Mouse (Mus musculus) MEL (cell line): ENCODE results near the gene Timmdc1. TPM values are rescaled to one million over a fixed set of nuclear protein-coding genes. Genes with fewer than 3 reads are reported as not detected.

Experiments used
- DNase-seq: peaks from one replicate; pipeline ENCODE4 v3.0.0; 2011; ENCODE audit warnings: low read depth, low spot score
- H3K27ac ChIP-seq: 2 replicates; pipeline ENCODE4 v1.5.1; 2012; ENCODE audit warnings: low read depth, mild to moderate bottlenecking, control low read depth, low read length, moderate library complexity; ENCODE audit not compliant: control insufficient read depth
- H3K27me3 ChIP-seq, 2 experiments: fragments of 150-350 bp in 1 of 2; sonication (generic) in 1 of 2; 2 replicates each; pipeline ENCODE4 v1.6.1; 2012; ENCODE audit warnings: low read length in 2 of 2, mild to moderate bottlenecking in 2 of 2, improper control_type of control experiment in 1 of 2, moderate library complexity in 1 of 2; ENCODE audit not compliant: insufficient read depth in 2 of 2, control insufficient read depth in 1 of 2
- H3K36me3 ChIP-seq, 2 experiments: 2 replicates each; pipeline ENCODE4 v1.6.1; 2012 to 2014; ENCODE audit warnings: low read length in 2 of 2, improper control_type of control experiment in 1 of 2, inconsistent platforms in 1 of 2, mild to moderate bottlenecking in 1 of 2; ENCODE audit not compliant: insufficient read depth in 2 of 2, control insufficient read depth in 1 of 2
- H3K4me1 ChIP-seq, 2 experiments: fragments of 150-350 bp in 1 of 2; sonication (generic) in 1 of 2; 2 replicates each; pipeline ENCODE4 v1.6.1; 2012; ENCODE audit warnings: low read length in 2 of 2, improper control_type of control experiment in 1 of 2, mild to moderate bottlenecking in 1 of 2; ENCODE audit not compliant: insufficient read depth in 2 of 2, control insufficient read depth in 1 of 2
- H3K4me3 ChIP-seq, 2 experiments: fragments of 150-350 bp in 1 of 2; sonication (generic) in 1 of 2; 2 replicates each; pipeline ENCODE4 v1.5.1; 2012; ENCODE audit warnings: low read depth in 2 of 2, low read length in 2 of 2, mild to moderate bottlenecking in 2 of 2, moderate library complexity in 2 of 2, control low read depth in 1 of 2, improper control_type of control experiment in 1 of 2; ENCODE audit not compliant: control insufficient read depth in 1 of 2, insufficient read depth in 1 of 2
- H3K79me2 ChIP-seq: 2 replicates; pipeline ENCODE4 v1.6.1; 2012; ENCODE audit warnings: mild to moderate bottlenecking, low read length, moderate library complexity; ENCODE audit not compliant: control insufficient read depth, poor library complexity, insufficient read depth
- H3K9ac ChIP-seq: 2 replicates; pipeline ENCODE4 v1.6.1; 2012; ENCODE audit warnings: low read depth, mild to moderate bottlenecking, control low read depth, low read length, moderate library complexity; ENCODE audit not compliant: control insufficient read depth, poor library complexity, severe bottlenecking
- H3K9me3 ChIP-seq: fragments of 150-350 bp; sonication (generic); replicated peaks from 2 replicates; pipeline ENCODE4 v1.6.1; 2012; ENCODE audit warnings: mild to moderate bottlenecking, low read length, improper control_type of control experiment, moderate library complexity; ENCODE audit not compliant: insufficient read depth
- BHLHE40 ChIP-seq: IDR thresholded peaks from 2 replicates; pipeline ENCODE4 v1.6.1; 2012; ENCODE audit warnings: low read depth, mild to moderate bottlenecking, inconsistent platforms, low read length, improper control_type of control experiment, borderline replicate concordance
- CTCF ChIP-seq, 3 experiments: IDR thresholded peaks in 2 of 3; conservative IDR thresholded peaks in 1 of 3; 2 replicates each; pipeline ENCODE4 v1.5.1; 2011 to 2012; ENCODE audit warnings: low read length in 3 of 3, low read depth in 2 of 3, mild to moderate bottlenecking in 2 of 3, improper control_type of control experiment in 1 of 3, inconsistent platforms in 1 of 3, mixed read lengths in 1 of 3, moderate library complexity in 1 of 3; ENCODE audit not compliant: control insufficient read depth in 1 of 3, insufficient read depth in 1 of 3, poor library complexity in 1 of 3, severe bottlenecking in 1 of 3
- EP300 ChIP-seq, 2 experiments: IDR thresholded peaks; 2 replicates each; pipeline ENCODE4 v1.6.1; 2011; ENCODE audit warnings: improper control_type of control experiment in 2 of 2, low read length in 2 of 2, low read depth in 1 of 2, mild to moderate bottlenecking in 1 of 2
- ETS1 ChIP-seq: IDR thresholded peaks from 2 replicates; pipeline ENCODE4 v1.6.1; 2012; ENCODE audit warnings: low read depth, mild to moderate bottlenecking, inconsistent platforms, low read length, improper control_type of control experiment, moderate library complexity
- GABPA ChIP-seq: IDR thresholded peaks from 2 replicates; pipeline ENCODE4 v1.6.1; 2012; ENCODE audit warnings: low read depth, mild to moderate bottlenecking, inconsistent platforms, low read length, improper control_type of control experiment, moderate library complexity
- GATA1 ChIP-seq: IDR thresholded peaks from 2 replicates; pipeline ENCODE4 v1.6.1; 2011; ENCODE audit warnings: low read depth, low read length, improper control_type of control experiment
- HCFC1 ChIP-seq: IDR thresholded peaks from 2 replicates; pipeline ENCODE4 v1.6.1; 2012; ENCODE audit warnings: low read depth, mild to moderate bottlenecking, inconsistent platforms, low read length, improper control_type of control experiment, moderate library complexity
- JUND ChIP-seq: IDR thresholded peaks from 2 replicates; pipeline ENCODE4 v1.6.1; 2011; ENCODE audit warnings: low read depth, mild to moderate bottlenecking, improper control_type of control experiment, low read length
- KAT2A ChIP-seq: conservative IDR thresholded peaks from 2 replicates; pipeline ENCODE4 v1.6.1; 2012; ENCODE audit warnings: low read depth, low read length, improper control_type of control experiment, inconsistent platforms
- MAFK ChIP-seq: IDR thresholded peaks from 2 replicates; pipeline ENCODE4 v1.6.1; 2011; ENCODE audit warnings: low read depth, mild to moderate bottlenecking, low read length, improper control_type of control experiment, borderline replicate concordance
- MAX ChIP-seq: IDR thresholded peaks from 2 replicates; pipeline ENCODE4 v1.6.1; 2011; ENCODE audit warnings: low read length, improper control_type of control experiment
- MXI1 ChIP-seq: IDR thresholded peaks from 2 replicates; pipeline ENCODE4 v1.6.1; 2011; ENCODE audit warnings: mild to moderate bottlenecking, low read depth, low read length, improper control_type of control experiment
- MYB ChIP-seq: IDR thresholded peaks from 2 replicates; pipeline ENCODE4 v1.6.1; 2011; ENCODE audit warnings: mild to moderate bottlenecking, low read depth, low read length, improper control_type of control experiment
- NELFE ChIP-seq: IDR thresholded peaks from 2 replicates; pipeline ENCODE4 v1.6.1; 2011; ENCODE audit warnings: low read depth, low read length, improper control_type of control experiment
- RAD21 ChIP-seq: IDR thresholded peaks from 2 replicates; pipeline ENCODE4 v1.6.1; 2011; ENCODE audit warnings: mild to moderate bottlenecking, low read depth, low read length, improper control_type of control experiment
- RCOR1 ChIP-seq: IDR thresholded peaks from 2 replicates; pipeline ENCODE4 v1.6.1; 2012; ENCODE audit warnings: low read depth, mild to moderate bottlenecking, inconsistent platforms, low read length, improper control_type of control experiment
- TAL1 ChIP-seq: IDR thresholded peaks from 2 replicates; pipeline ENCODE4 v1.6.1; 2012; ENCODE audit warnings: mild to moderate bottlenecking, inconsistent platforms, low read length, moderate library complexity, mixed read lengths
- TCF12 ChIP-seq: IDR thresholded peaks from 2 replicates; pipeline ENCODE4 v1.6.1; 2014; ENCODE audit warnings: low read depth, mild to moderate bottlenecking, inconsistent platforms, low read length, improper control_type of control experiment, moderate library complexity
- ZMIZ1 ChIP-seq: IDR thresholded peaks from 2 replicates; pipeline ENCODE4 v1.6.1; 2012; ENCODE audit warnings: low read depth, mild to moderate bottlenecking, inconsistent platforms, low read length, improper control_type of control experiment, moderate library complexity
- polyA plus RNA-seq, 2 experiments: library from polyadenylated mRNA; stranded (reverse) in 1 of 2; unstranded in 1 of 2; fragments of >175 nt in 1 of 2; fragments of >200 nt in 1 of 2; gene quantifications; 2 replicates each; pipeline versions ENCODE4 v1.2.1 to v1.2.4; 2012; ENCODE audit warnings: low replicate concordance in 2 of 2, low read depth in 1 of 2; ENCODE audit not compliant: insufficient read length in 2 of 2, insufficient read depth in 1 of 2, missing spikeins in 1 of 2
- total RNA-seq: library from RNA; depleted of rRNA; stranded (reverse); fragments of 300-350 nt; gene quantifications from 2 replicates; pipeline ENCODE4 v1.2.3, GENCODE M21; 2012

Gene Timmdc1
- total and polyA plus RNA-seq, 3 experiments: 38.0 to 40.4 TPM; not detected in 1

GRCm38 (mm10) chr16:38496604-38497140 lies 25.8 kb downstream of the Timmdc1 start:
- Histone ChIP-seq H3K27me3 (no peaks in the 10 kb centered on the region), H3K4me1 (no peaks in the 10 kb centered on the region), H3K9ac (no peak overlapping the region), H3K27ac (no peak overlapping the region), H3K9me3 (no peaks in the 10 kb centered on the region), H3K79me2 (no peaks in the 10 kb centered on the region), H3K4me3 (no peak overlapping the region), H3K36me3 (no peaks in the 10 kb centered on the region)
- DNase-seq: no peak
- no peak for TF ChIP-seq MAFK

- TF ChIP-seq JUND (no peak), ETS1 (no peak), RAD21 (no peak), HCFC1 (no peak), KAT2A (no peak), TCF12 (no peak), NELFE (no peak)
Observed at GRCm38 (mm10) chr16:38493890-38494289, 28.6 kb downstream of the Timmdc1 start.

GRCm38 (mm10) chr16:38492551-38492950 lies 29.9 kb downstream of the Timmdc1 start:
- no peak overlapping the region for H3K9ac ChIP-seq
- no peaks in the 10 kb centered on the region for H3K27me3 ChIP-seq
- H3K9me3 ChIP-seq: no peaks in the 10 kb centered on the region
- no peaks in the 10 kb centered on the region for H3K4me1 ChIP-seq
- H3K79me2 ChIP-seq: no peaks in the 10 kb centered on the region
- no peak overlapping the region for H3K27ac ChIP-seq
- H3K36me3 ChIP-seq: no peaks in the 10 kb centered on the region
- no peak overlapping the region for H3K4me3 ChIP-seq
- TF ChIP-seq EP300 (IDR thresholded peaks at IDR 0.05; ENCODE audit: low read depth in 1 of 2, low read length in 2 of 2) (no peak), GATA1 (no peak), ZMIZ1 (no peak), CTCF (IDR thresholded peaks at IDR 0.05 in 2 of 3, conservative IDR thresholded peaks at IDR 0.05 in 1 of 3; ENCODE audit: control insufficient read depth in 1 of 3, insufficient read depth in 1 of 3, low read depth in 2 of 3, low read length in 3 of 3, poor library complexity in 1 of 3, severe bottlenecking in 1 of 3) (no peak), MXI1 (no peak), BHLHE40 (no peak), TAL1 (no peak), JUND (no peak), RCOR1 (no peak), MAX (no peak), GABPA (no peak), MAFK (no peak), MYB (no peak)
- TF ChIP-seq, all 39 proteins: peak for 0
- no peak for DNase-seq

More at GRCm38 (mm10) chr16:38493890-38494289, 28.6 kb downstream of the Timmdc1 start:
- no peak for DNase-seq
- H3K27ac ChIP-seq: no peak overlapping the region
- no peaks in the 10 kb centered on the region for H3K79me2 ChIP-seq
- H3K4me1 ChIP-seq: no peaks in the 10 kb centered on the region
- no peak overlapping the region for H3K4me3 ChIP-seq
- no peaks in the 10 kb centered on the region for H3K36me3 ChIP-seq
- H3K9ac ChIP-seq: no peak overlapping the region
- no peaks in the 10 kb centered on the region for H3K27me3 ChIP-seq
- H3K9me3 ChIP-seq: no peaks in the 10 kb centered on the region
